Mouse (Mus musculus): ENCODE measurements around the gene Cypt2. TPM values are rescaled to one million over a fixed set of nuclear protein-coding genes. Genes with fewer than 3 reads are reported as not detected.
"Not testable (repeated sequence)": the region's sequence is repeated elsewhere in the genome, so short reads cannot be mapped to it uniquely, and the experiment has no call there.

The Cypt2 gene
- not detected in 2 replicates for polyA plus RNA-seq (2014; fragmentation: Nextera tagmentation; extraction: Ambion mirVana)

DNA sequence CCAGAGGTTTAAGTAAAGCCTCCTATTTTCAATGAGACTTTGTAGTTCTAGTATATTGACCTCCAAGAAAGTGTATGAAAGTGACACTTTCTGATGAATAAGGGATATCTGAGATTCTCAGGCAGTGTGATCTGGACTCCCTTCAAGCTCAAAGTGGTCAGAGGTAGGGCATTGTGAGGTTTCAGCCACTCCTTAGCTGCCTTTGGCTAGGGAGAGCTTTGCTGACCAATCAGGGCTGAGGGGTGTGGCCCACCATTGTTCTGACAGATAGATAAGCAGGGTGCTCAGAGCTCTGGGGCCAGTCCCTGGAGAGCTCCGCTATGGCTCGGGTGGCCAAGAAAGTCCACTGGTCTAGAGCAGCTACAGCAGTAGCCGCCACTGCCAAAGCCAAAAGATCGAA lies at the start of gene Cypt2:
Gene Cypt2 (plus strand): TSS at position 301 of the 400 bp plus-strand sequence.
- WGBS: 85% methylated on average over 4 of the region's 4 CpGs
- DNase-seq (ENCODE audit: low spot score); H3K9me3 ChIP-seq (ENCODE audit: control insufficient read depth, low read length); H3K27ac ChIP-seq (replicated peaks; ENCODE audit: low read depth, low read length); H3K36me3 ChIP-seq (ENCODE audit: control insufficient read depth, insufficient read depth, low read length); ATAC-seq (ENCODE audit: insufficient number of reproducible peaks, low FRiP score, low TSS enrichment, low read depth); H3K9ac ChIP-seq (ENCODE audit: low read length); H3K4me2 ChIP-seq (ENCODE audit: low read depth, severe bottlenecking); H3K4me1 ChIP-seq (ENCODE audit: control insufficient read depth, insufficient read depth, low read length); H3K27me3 ChIP-seq (ENCODE audit: control insufficient read depth, insufficient read depth, low read length); H3K4me3 ChIP-seq (ENCODE audit: low read depth, low read length): not testable (repeated sequence)

DNA sequence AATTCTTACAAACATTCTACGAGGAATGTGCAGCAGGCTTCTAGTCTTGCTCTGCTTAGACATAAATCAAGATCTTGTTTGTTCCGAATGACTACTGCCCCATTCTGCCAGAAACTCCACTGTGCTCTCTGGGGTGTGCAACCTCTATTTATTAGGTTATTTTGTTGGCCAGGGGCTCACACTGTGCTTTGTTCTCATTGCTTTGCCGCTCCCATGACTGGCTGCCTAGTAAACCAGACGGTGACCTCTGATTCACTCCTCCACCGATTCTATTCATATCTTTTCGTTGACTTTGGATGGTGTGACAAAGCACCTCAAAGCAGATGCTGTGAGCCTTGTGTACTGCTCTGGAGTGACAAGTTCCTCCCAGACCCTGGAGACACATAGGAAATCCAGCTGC lies 46.7 kb downstream of the Cypt2 start:
- DNase-seq (ENCODE audit: low spot score) (no peak), ATAC-seq (ENCODE audit: insufficient number of reproducible peaks, low FRiP score, low TSS enrichment, low read depth) (no peak)
- WGBS: 80% methylated on average over 6 of the region's 6 CpGs

More for the DNA sequence above, 46.7 kb downstream of the Cypt2 start:
- Histone ChIP-seq H3K4me1 (ENCODE audit: control insufficient read depth, insufficient read depth, low read length) (no peaks in the 10 kb centered on the region), H3K27me3 (ENCODE audit: control insufficient read depth, insufficient read depth, low read length) (no peaks in the 10 kb centered on the region), H3K9ac (ENCODE audit: low read length) (no peak overlapping the region), H3K9me3 (ENCODE audit: control insufficient read depth, low read length) (no peaks in the 10 kb centered on the region), H3K36me3 (ENCODE audit: control insufficient read depth, insufficient read depth, low read length) (no peaks in the 10 kb centered on the region), H3K4me2 (ENCODE audit: low read depth, severe bottlenecking) (no peak overlapping the region), H3K27ac (replicated peaks; ENCODE audit: low read depth, low read length) (no peak overlapping the region), H3K4me3 (ENCODE audit: low read depth, low read length) (no peak overlapping the region)

All from limb, embryonic 11.5 days (tissue).